Mouse (Mus musculus) embryonic facial prominence, embryonic 15.5 days (tissue): ENCODE measurements around the gene Zfyve27. TPM values are rescaled to one million over a fixed set of nuclear protein-coding genes. Genes with fewer than 3 reads are reported as not detected.

ENCODE experiments used
- ATAC-seq: fragments of 200-750 bp; cut with Nextera tagmentation; 2 replicates; pipeline ENCODE4 v1.8.0; 2017; ENCODE audit warnings: low read depth, moderate TSS enrichment; ENCODE audit not compliant: insufficient number of reproducible peaks, low FRiP score, low TSS enrichment
- H3K27ac ChIP-seq: fragments of 300-500 bp; sonication (generic); replicated peaks from 2 replicates; pipeline ENCODE4 v1.5.1; 2015; ENCODE audit warnings: mild to moderate bottlenecking, inconsistent platforms
- H3K27me3 ChIP-seq: fragments of 300-500 bp; sonication (generic); 2 replicates; pipeline ENCODE4 v1.6.1; 2015; ENCODE audit warnings: inconsistent platforms
- H3K36me3 ChIP-seq: fragments of 300-500 bp; sonication (generic); 2 replicates; pipeline ENCODE4 v1.6.1; 2015; ENCODE audit warnings: mild to moderate bottlenecking, inconsistent platforms
- H3K4me1 ChIP-seq: fragments of 300-500 bp; sonication (generic); 2 replicates; pipeline ENCODE4 v1.6.1; 2015; ENCODE audit warnings: inconsistent platforms
- H3K4me2 ChIP-seq: fragments of 300-500 bp; sonication (generic); replicated peaks from 2 replicates; pipeline ENCODE4 v1.6.1; 2015; ENCODE audit warnings: mild to moderate bottlenecking, inconsistent platforms
- H3K4me3 ChIP-seq: fragments of 300-500 bp; sonication (generic); replicated peaks from 2 replicates; pipeline ENCODE4 v1.5.1; 2015; ENCODE audit warnings: mild to moderate bottlenecking, inconsistent platforms
- H3K9ac ChIP-seq: fragments of 300-500 bp; sonication (generic); 2 replicates; pipeline ENCODE4 v1.6.1; 2015; ENCODE audit warnings: inconsistent platforms
- H3K9me3 ChIP-seq: fragments of 300-500 bp; sonication (generic); replicated peaks from 2 replicates; pipeline ENCODE4 v1.6.1; 2016; ENCODE audit warnings: inconsistent platforms
- WGBS: fragments of 180-500 bp; shearing (Covaris S2); methylation state at CpG from one replicate; pipeline ENCODE4 v1.1.7; 2015; 5-methylcytosine and 5-hydroxymethylcytosine counted together
- polyA plus RNA-seq: library from polyadenylated mRNA; unstranded; fragments of >200 nt; fragmentation: Nextera tagmentation; extraction: Ambion mirVana; gene quantifications from 2 replicates; pipeline ENCODE4 v1.2.1, GENCODE M21; 2015

Zfyve27 gene
- polyA plus RNA-seq, 1 experiment from 2014 or later, result 28.8 TPM

- Histone ChIP-seq H3K9me3 (no peaks in the 10 kb centered on the region), H3K36me3 (peaks cover 35% of the 10 kb centered on the region), H3K4me1 (no peaks in the 10 kb centered on the region), H3K4me2 (no peak overlapping the region), H3K27me3 (no peaks in the 10 kb centered on the region), H3K27ac (no peak overlapping the region), H3K4me3 (no peak overlapping the region), H3K9ac (no peak overlapping the region)
- 71% methylated on average over 4 of the region's 4 CpGs for WGBS
- no peak for ATAC-seq
These were observed 26.0 kb downstream of the Zfyve27 start for GRCm38 (mm10) chr19:42189735-42190134.

DNA sequence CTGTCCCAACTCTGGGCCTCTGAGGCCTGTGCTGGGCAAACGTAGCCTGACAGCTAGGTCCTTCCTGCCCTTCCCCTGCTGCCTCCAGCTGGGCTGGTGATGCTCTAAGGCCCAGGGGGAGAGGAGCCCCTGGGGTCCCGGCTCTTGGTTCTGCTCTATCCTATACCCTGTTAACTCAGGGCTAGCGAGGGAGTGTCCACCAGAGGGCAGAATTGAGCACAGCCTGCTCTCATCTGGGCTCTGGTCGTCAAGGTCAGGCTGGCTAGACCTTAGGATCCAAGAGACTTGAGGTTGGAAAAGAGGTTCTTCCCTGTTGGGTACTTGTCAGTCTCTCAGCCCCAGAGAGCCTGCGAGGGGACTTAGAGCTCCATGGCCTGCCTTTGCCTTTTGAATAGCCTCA, 26.7 kb downstream of the Zfyve27 start:
- H3K4me2 ChIP-seq, result no peak overlapping the region
- H3K36me3 ChIP-seq, result peaks cover 28% of the 10 kb centered on the region
- H3K27me3 ChIP-seq, result no peaks in the 10 kb centered on the region
- no peaks in the 10 kb centered on the region for H3K9me3 ChIP-seq
- no peaks in the 10 kb centered on the region for H3K4me1 ChIP-seq
- H3K27ac ChIP-seq, result no peak overlapping the region
- 26% methylated on average over 5 of the region's 5 CpGs for WGBS
- ATAC-seq, result no peak
- H3K4me3 ChIP-seq, result no peak overlapping the region
- no peak overlapping the region for H3K9ac ChIP-seq

DNA sequence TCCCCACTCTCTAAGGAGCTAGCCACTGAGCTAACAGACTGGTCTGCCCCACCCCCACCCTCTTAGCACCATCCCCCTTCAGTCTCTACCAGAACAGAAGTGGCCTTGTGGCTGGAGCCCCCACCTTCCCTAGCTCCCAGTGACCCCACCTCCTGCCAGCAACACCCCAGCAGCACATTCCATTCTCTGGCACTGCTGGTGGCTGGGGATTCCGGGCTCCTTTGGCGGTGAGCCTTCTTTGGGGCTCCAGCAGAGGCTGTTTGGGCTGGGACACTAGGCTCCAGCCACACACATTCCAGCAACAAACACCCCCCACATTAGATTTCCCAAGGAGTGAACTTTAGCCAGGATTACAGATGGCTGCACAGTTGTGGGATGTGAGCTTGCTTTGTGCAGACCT, 29.6 kb downstream of the Zfyve27 start:
- Histone ChIP-seq H3K4me1 (0 out of 2 replicates have a peak, but pooled peaks cover 4% of the 10 kb centered on the region), H3K9me3 (no peaks in the 10 kb centered on the region), H3K4me2 (no peak overlapping the region), H3K36me3 (peaks cover 21% of the 10 kb centered on the region; the same call in 1 of the 2 replicates), H3K9ac (no peak overlapping the region), H3K27me3 (peaks cover 8% of the 10 kb centered on the region), H3K27ac (no peak overlapping the region), H3K4me3 (no peak overlapping the region)
- WGBS, result 44% methylated on average over 2 of the region's 2 CpGs
- ATAC-seq, result no peak

- WGBS, result 79% methylated on average over 4 of the region's 4 CpGs
- Histone ChIP-seq H3K36me3 (peaks cover 13% of the 10 kb centered on the region; the same call in 1 of the 2 replicates), H3K27ac (no peak overlapping the region), H3K4me1 (peaks cover 5% of the 10 kb centered on the region; the same call in 1 of the 2 replicates), H3K9ac (no peak overlapping the region), H3K4me2 (no peak overlapping the region), H3K9me3 (no peaks in the 10 kb centered on the region), H3K27me3 (peaks cover 38% of the 10 kb centered on the region), H3K4me3 (no peak overlapping the region)
- ATAC-seq, result no peak
These were observed 32.6 kb downstream of the Zfyve27 start for GRCm38 (mm10) chr19:42196378-42196777.

GRCm38 (mm10) chr19:42197066-42197465, 33.3 kb downstream of the Zfyve27 start:
- Histone ChIP-seq H3K9me3 (no peaks in the 10 kb centered on the region), H3K4me3 (no peak overlapping the region), H3K9ac (no peak overlapping the region), H3K4me2 (no peak overlapping the region), H3K27me3 (peaks cover 45% of the 10 kb centered on the region), H3K36me3 (peaks cover 13% of the 10 kb centered on the region; the same call in 1 of the 2 replicates), H3K4me1 (peaks cover 11% of the 10 kb centered on the region), H3K27ac (no peak overlapping the region)
- ATAC-seq, result no peak
- WGBS, result 56% methylated on average over 4 of the region's 4 CpGs

- Histone ChIP-seq H3K9me3 (no peaks in the 10 kb centered on the region), H3K9ac (no peak overlapping the region), H3K27ac (no peak overlapping the region), H3K36me3 (0 out of 2 replicates have a peak, but pooled peaks cover 8% of the 10 kb centered on the region), H3K4me1 (peaks cover 16% of the 10 kb centered on the region), H3K4me2 (no peak overlapping the region), H3K27me3 (peaks cover 55% of the 10 kb centered on the region), H3K4me3 (no peak overlapping the region)
- WGBS, result 34% methylated on average over 11 of the region's 11 CpGs
- no peak for ATAC-seq
These were observed 34.3 kb downstream of the Zfyve27 start for GRCm38 (mm10) chr19:42198026-42198425.

GRCm38 (mm10) chr19:42201696-42202381, 38.1 kb downstream of the Zfyve27 start, which contains the start of gene Sfrp5:
Sfrp5 (minus strand) TSS chr19:42202252.
- Histone ChIP-seq H3K9ac (no peak within 1 kb of the TSS), H3K4me1 (peaks cover 22% of the 10 kb centered on the region), H3K27ac (no peak within 1 kb of the TSS), H3K9me3 (no peaks in the 10 kb centered on the region), H3K4me3 (peak within 1 kb of the TSS; percentile 25), H3K36me3 (no peaks in the 10 kb centered on the region), H3K27me3 (peaks cover 68% of the 10 kb centered on the region), H3K4me2 (peak within 1 kb of the TSS; percentile 44)
- 1% methylated on average over 56 of the region's 60 CpGs for WGBS
- no peak for ATAC-seq

DNA sequence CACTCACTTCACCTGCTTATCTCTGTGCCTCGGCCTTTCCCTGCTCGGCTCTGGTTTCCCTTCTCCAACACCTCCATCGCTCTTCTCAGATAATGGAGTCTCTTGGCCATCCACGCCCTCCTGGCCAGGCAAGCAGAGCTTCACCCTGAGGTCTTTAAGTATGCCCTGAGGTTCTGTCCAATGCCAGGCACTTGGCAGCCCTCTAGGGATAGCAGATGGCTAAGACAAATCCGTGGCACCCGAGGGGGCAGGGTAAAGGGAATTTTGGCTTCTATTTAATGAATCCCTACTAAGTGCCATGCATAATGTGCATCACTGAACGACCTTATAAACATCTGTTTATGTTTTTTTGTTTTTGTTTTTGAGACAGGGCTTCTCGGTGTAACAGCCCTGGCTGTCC, 38.7 kb downstream of the Zfyve27 start:
- WGBS, result 38% methylated on average over 8 of the region's 8 CpGs
- H3K9me3 ChIP-seq, result no peaks in the 10 kb centered on the region
- no peak overlapping the region for H3K27ac ChIP-seq
- H3K36me3 ChIP-seq, result no peaks in the 10 kb centered on the region
- H3K27me3 ChIP-seq, result peaks cover 62% of the 10 kb centered on the region
- no peak overlapping the region for H3K9ac ChIP-seq
- ATAC-seq, result no peak
- peaks cover 22% of the 10 kb centered on the region for H3K4me1 ChIP-seq
- peak overlapping the region; percentile 25; the same call in 1 of the 2 replicates for H3K4me3 ChIP-seq
- H3K4me2 ChIP-seq, result peak overlapping the region; percentile 44

DNA sequence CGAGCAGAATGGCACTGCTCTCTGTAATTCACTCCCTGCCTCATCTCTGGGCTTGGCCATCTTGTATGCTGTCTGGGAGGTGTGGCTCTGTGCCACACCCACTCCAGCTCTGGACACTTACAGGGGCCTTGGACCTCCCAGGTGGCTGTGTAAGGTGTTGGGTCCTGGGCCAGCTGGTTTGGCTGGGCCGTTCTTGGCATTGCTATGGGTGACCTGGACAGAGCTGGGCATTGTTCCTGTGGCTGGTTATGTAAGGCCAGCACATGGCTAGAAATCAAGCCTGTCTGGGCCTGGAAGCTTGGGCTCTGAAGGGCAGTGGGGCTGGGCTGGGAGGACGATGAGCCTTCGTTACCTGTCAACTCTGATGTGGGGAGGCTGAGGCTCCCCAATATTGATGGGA, 40.6 kb downstream of the Zfyve27 start:
- H3K9me3 ChIP-seq, result no peaks in the 10 kb centered on the region
- H3K27me3 ChIP-seq, result peaks cover 54% of the 10 kb centered on the region
- no peak overlapping the region for H3K4me3 ChIP-seq
- no peak overlapping the region for H3K4me2 ChIP-seq
- H3K4me1 ChIP-seq, result peaks cover 18% of the 10 kb centered on the region
- H3K9ac ChIP-seq, result no peak overlapping the region
- no peak for ATAC-seq
- H3K36me3 ChIP-seq, result no peaks in the 10 kb centered on the region
- WGBS, result 73% methylated on average over 4 of the region's 4 CpGs
- H3K27ac ChIP-seq, result no peak overlapping the region

- Histone ChIP-seq H3K36me3 (no peaks in the 10 kb centered on the region), H3K27ac (no peak overlapping the region), H3K4me3 (no peak overlapping the region), H3K9ac (no peak overlapping the region), H3K9me3 (no peaks in the 10 kb centered on the region), H3K4me1 (peaks cover 18% of the 10 kb centered on the region), H3K27me3 (peaks cover 50% of the 10 kb centered on the region), H3K4me2 (no peak overlapping the region)
- ATAC-seq, result no peak
- WGBS, result 43% methylated on average over 8 of the region's 8 CpGs
These were observed 41.5 kb downstream of the Zfyve27 start for GRCm38 (mm10) chr19:42205201-42205600.

DNA sequence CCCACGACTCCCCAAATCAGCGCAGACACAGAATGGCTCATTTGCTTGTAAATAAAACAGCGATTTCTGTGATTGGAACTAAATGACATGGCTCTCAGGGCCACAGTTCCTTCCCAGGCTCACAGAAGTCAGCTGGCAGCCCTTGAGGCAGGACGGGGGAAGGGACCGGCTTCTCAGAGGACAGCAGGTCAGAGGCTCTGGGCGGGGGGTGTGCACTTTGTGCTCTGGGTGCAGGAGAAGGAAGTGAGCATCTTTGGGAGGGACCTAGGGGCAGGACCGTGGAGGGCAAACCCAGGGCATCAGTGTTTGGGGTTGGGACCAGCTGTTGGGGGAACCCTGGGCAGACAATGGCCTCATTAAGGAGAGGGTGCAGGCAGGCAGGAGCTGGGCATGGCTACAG, 45.7 kb downstream of the Zfyve27 start:
- H3K4me1 ChIP-seq, result peaks cover 3% of the 10 kb centered on the region; the same call in 1 of the 2 replicates
- no peak for ATAC-seq
- no peaks in the 10 kb centered on the region for H3K36me3 ChIP-seq
- no peak overlapping the region for H3K4me2 ChIP-seq
- WGBS, result 36% methylated on average over 7 of the region's 7 CpGs
- H3K9ac ChIP-seq, result no peak overlapping the region
- no peak overlapping the region for H3K27ac ChIP-seq
- H3K9me3 ChIP-seq, result no peaks in the 10 kb centered on the region
- H3K4me3 ChIP-seq, result no peak overlapping the region
- H3K27me3 ChIP-seq, result peaks cover 9% of the 10 kb centered on the region

- Histone ChIP-seq H3K27ac (no peak overlapping the region), H3K36me3 (no peaks in the 10 kb centered on the region), H3K27me3 (peaks cover 9% of the 10 kb centered on the region), H3K4me2 (no peak overlapping the region), H3K4me3 (no peak overlapping the region), H3K9me3 (no peaks in the 10 kb centered on the region), H3K9ac (no peak overlapping the region), H3K4me1 (no peaks in the 10 kb centered on the region)
- WGBS, result 44% methylated on average over 6 of the region's 6 CpGs
- no peak for ATAC-seq
These were observed 46.2 kb downstream of the Zfyve27 start for GRCm38 (mm10) chr19:42209976-42210375.
